Mouse (Mus musculus): ENCODE results near the gene Lyst.
"Not testable (repeated sequence)": the region's sequence is repeated elsewhere in the genome, so short reads cannot be mapped to it uniquely, and the experiment has no call there.

Gene Lyst

DNA sequence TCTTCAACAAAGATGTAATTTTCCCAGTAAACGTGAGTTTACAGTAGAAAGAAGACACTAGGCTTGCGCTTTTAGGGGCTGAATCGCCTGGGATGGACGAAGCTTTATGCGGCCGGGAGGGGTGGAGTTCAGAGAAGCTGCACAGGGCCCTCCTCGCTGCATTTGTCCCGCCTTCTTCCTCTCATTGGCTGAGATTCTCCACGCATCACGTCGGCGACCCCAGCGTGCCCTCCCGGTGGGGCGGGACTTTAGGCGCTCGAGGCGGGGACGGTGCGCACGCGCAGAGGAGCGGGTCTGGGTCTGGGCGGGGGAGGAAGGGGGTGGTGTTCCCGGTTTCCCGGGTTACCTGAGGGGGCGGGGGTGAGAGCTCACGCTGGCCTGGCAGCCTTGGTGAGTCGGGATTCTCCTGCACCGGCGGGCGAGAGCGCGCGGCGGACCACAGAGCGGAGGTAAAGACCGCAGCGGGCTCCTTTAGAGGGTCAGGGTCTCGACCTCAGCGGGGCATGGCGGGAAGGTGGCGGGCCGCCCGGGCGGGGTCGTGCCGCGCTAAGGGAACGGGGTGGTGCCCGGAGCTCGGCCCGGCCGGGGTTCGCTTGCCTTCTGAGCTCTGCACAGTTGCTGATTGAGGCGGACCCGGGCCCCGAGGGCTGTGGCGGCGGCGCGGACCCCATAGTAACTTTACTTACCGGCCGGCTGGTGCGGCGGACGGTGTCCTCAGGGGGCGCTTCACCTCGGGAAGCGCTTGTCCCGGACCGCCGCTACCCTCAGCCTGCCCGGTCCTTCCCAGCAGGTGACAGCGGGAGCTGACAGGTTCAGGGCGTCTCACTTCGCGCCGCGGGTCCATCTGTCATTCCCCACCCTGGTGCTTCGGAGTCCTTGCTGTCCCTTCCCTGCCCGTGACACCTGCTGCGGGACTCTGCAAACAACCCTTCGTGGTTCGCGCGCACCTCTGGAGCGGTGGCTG, at the start of gene Lyst:
Gene Lyst (plus strand): TSS at position 350 of the 964 bp plus-strand sequence.
- peak; percentile 90 for DNase-seq (ENCODE audit: low read depth)

DNA sequence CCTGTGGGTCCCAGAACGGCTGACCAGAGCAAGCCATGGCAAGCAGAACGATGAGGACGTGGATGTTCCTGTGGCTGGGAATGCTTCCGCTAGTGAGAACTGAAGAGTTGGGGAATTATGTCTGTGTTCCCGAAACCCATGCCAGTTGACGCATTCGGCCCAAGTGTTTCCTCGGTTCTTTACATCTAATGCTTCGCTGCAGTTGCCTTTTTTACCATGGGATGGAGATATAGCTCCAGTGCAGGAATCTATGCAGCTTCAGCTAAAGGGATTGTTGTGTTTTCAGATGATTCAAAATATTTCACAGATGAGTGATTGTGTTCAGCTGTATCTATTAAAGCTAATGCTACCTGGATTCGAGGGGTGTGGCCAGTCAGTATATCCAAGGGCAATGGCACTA, 47.1 kb upstream of the Lyst start:
- DNase-seq (ENCODE audit: low read depth): not testable (repeated sequence)

DNA sequence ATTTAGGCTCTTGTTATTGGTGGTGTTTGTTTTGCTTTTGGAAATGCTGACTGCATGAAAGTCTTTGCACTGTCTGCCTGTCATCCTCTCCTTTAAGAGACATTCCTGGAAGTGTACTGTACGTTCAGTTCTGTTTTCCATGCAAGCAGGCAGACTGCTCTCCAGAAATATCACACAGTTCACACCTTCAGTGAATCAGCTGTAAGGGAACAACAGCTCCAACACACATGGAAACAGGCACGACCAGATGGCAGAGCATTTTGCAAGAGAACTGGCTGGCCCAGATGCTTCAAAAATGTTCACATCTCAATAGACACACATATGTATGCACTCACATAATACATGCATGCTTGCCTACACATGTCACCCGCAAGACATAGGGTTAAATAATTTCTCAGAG, 43.4 kb upstream of the Lyst start:
- DNase-seq (ENCODE audit: low read depth): no peak

DNA sequence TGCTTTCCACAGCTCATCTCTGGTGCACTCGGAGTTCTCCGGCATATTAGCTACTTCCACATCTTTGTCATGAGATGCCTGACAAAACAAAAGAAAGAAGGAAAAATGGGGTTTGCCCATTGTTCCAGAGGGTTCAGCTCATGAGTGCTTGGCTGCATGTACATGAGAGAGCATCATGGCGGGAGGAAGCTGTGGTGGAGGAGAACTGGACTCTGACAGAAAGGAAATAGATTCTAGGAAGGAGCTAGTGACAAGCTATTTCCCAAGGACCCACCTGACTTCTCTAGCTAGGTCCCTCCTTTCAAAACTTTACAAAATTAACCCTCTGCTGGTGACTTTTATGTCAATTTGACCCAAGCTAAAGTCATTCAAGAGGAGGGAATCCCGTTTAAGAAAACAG, 42.3 kb upstream of the Lyst start:
- DNase-seq (ENCODE audit: low read depth): no peak

DNA sequence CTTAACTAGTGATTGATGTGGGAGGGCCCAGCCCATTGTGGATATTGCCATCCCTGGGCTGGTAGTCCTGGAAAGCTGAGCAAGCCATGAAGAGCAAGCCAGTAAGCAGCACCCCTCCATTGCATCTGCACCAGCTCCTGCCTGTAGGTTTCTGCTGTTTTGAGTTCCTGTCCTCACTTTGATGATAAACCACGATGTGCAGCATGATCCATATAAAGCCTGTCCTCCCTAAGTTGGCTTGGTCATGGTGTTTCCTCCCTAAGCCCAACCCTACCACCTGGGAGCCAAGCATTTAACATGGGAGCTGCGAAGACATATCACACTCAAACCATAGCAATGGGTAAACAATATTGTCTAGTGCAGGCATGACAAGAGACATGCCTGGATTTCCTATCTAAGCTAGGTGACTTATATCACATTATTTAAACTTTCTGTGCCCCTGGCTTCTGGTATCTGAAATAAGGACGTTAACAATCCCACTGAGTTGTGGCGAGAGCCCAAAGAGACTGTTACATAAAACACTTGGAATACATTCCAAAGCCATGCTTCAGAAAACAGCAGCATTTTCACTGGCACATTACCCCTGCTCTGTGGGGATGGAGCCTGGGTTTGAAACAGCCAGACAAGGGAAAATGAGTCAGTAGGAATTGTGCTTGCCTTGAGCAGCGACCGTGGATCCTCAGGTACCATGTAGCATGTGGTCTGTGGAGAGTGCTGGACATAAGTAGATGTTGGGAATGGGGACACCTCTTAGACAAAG, 41.6 kb upstream of the Lyst start:
- DNase-seq (ENCODE audit: low read depth): no peak

DNA sequence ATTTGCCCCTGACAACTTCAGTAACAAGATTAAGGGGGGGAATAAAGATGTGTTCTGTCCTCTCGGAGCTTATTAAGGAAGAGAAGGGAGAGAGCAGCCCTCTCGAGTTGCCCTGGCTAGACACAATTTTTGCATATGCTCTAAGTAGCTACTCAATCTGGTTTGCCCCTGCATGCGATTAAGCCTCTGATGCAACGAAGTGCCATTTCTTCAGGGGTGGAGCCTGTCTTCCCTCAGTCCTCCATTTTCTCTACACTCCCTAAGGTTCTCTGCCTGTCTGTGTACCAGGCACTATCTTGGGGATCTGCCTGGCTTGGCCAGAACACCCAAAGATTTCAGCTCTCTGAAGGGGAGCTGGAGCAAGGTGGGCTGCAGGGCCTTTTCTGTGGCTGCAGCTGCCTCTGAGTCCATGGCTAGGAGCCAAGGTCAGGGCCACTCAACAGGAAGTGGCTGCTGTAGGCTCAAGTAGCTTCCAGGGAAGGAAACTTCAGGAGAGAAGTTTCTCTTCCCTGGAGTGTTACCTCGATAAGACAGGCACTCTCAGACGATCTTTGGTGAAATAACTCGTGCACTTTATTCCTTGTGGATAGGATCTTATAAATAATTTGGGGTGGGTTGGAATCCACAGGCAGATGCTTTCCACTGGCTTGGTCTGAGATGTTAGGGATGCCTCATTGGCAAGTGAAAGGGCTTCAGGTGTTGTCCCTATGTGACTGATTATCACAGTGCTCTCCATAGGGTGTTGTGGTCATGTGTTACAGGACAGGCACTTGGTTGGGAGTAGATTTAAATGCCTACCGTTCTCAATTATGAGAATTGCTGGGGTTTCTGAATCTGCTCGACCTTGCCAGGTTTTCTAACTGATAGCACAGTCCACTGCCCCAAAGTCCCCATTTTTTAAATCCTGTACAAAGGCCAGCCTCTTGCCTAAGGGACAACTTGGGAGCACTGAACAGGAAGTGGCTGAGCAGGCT, 40.2 kb upstream of the Lyst start:
- DNase-seq (ENCODE audit: low read depth): no peak

DNA sequence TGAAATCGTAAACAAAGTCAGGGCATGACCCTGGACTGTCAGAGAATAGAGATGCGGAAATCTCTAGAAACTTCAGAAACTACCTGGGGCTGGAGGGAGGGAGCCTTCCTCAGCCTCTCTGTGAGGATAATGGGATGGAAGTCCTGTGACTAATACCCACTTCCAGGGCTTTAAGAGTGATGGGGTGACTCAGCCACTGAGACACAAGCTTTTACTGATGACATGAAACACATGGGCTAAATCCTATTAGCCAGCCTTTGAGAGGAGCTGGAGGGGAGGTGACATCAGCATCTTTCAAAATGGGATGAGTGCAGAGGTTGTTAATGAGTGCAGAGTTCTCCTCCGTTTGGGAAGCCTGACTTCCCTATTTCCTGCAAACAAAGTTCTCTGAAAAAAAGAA, 38.2 kb upstream of the Lyst start:
- DNase-seq (ENCODE audit: low read depth): no peak

DNA sequence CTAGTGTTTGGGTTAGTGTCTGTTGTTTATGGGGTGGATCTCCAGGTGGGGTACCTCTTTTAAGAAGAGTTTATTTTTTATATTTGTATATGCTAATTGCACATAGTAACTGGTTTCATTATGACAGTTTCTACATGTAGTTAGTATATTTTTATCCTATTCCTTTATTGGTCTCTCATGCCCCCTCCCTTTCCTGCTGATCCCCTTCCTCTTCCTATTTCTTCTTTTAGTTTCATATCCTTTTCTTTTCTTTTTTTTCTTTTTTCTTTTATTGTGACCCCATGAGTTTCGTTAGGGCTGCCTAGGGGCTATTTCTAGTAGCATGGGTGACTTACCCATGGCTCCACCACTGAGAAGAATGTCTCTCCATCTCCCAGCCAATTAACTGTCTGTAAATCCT, 36.5 kb upstream of the Lyst start:
- DNase-seq (ENCODE audit: low read depth): no peak

DNA sequence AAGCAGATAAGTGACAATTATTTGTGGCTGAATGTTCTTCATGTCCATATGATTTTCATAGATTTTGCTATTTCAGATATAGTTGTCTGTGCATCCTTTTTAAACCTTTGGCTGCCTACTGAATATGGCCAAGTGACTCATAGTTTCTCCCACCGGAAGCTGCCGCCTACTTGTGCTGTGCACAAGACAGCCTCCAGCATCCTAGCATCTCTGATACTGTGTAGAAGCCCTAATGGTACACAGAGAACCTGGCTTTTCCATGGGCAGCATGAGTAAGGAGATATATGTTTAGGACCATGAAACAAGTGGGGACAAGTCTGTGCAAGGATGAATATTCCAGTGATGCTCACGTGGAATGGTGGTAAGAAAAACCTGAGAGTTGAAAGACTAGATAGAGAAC, 35.0 kb upstream of the Lyst start:
- DNase-seq (ENCODE audit: low read depth): no peak

DNA sequence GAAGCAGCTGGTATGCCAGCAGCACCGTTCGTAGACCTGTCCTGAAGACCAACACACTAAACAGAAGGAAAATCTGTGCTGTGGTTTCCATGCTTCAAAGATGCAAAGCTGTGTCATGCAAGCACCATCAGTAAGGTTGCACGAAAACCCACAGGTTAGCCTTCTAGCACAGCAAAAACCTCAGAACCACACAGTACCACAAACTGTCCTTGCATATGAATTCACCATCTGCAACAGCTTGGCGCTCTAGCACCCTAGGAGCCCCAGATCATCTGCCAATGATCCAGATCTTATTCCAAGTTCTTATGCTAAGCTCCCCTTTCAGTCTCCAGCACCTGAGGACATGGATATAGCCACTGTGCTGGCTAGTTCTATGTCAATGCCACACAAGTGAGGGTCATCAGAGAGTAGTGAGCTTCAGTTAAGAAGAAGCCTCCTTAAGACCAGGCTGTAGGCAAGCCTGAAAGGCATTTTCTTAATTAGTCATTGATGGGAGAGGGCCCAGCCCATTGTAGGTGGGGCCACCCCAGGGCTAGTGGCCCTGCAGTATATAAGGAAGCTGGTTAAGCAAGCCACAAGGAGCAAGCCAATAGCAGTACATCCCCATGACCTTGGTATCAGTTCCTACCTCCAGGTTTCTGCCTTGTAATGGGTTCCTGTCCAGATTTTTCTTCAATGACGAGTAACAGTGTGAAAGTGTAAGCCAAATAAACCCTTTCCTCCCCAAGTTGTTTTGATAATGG, 33.0 kb upstream of the Lyst start:
- DNase-seq (ENCODE audit: low read depth): no peak

DNA sequence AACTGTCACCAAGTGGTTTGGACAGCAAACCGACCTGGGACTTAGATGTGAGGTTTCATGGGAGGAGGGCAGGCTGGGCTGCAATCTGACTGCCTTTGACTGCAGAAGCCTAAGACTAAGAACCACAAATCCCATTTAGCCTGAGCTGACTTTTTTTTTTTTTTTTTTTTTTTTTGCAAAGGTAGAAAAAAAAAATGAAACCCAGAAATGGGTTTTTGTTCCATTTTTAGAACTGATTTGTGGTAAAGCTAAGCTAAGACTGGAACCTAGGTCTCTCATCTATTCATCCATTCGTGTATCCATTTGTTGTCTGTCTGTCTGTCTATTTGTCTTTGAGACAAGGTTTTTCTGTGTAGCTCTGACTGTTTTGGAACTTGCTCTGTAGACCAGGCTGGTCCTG, 31.9 kb upstream of the Lyst start:
- DNase-seq (ENCODE audit: low read depth): no peak

DNA sequence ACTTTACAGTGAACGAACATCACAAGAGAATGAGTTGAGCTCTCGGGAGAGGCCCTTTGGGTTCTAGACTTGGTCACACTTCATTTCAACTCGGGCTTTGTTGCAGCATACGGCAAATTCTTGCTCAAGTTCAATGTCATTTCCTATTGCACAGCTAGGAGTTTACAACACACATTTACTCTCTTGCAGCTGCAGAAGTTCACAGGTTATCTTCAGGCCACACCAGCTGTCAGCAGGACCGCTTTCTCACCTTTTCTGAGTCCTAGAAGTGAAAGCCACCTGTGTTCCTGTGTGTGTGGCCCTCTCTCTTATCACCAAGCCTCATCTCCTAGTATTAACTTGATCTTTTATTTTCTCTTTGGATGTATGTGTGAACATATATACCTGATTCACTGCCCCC, 31.3 kb upstream of the Lyst start:
- DNase-seq (ENCODE audit: low read depth): peak; percentile 28

DNA sequence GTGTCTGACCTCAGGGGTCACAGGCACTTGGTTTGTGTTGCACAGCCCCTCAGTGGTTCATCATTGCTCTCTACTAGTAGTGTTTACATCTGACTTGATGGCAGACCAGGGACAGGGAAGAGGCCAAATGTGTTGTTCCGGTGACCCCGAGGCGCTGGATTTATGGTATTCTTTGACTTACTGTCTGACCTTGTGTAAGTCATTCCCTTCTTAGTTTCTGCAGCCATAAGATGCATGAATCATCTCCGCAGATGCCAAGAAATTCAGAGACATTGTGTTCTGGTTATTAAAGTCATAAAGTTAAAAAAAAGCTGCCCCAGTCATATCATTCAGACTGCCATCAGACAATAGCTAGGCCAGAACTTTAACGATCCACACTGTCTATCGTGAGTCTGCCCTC, 27.6 kb upstream of the Lyst start:
- DNase-seq (ENCODE audit: low read depth): no peak

DNA sequence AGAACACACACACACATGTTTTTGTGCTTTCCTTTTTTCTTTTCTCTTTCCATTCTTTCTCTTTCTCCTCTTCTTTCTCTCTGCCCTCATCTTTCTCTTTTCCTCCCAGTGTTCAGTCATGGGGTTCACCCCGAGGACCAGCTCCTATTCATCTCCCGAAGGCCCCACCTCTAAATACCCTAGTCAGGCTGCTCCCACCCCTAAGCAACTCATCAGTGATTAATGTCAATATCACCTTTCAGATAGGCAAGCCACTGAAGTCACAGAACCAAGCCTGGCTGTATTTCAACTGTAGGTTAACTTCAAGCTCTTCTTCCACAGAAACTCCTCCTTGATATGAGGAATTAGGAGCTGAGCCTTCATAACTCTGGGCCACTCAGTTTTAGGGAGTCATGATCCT, 26.1 kb upstream of the Lyst start:
- DNase-seq (ENCODE audit: low read depth): no peak

DNA sequence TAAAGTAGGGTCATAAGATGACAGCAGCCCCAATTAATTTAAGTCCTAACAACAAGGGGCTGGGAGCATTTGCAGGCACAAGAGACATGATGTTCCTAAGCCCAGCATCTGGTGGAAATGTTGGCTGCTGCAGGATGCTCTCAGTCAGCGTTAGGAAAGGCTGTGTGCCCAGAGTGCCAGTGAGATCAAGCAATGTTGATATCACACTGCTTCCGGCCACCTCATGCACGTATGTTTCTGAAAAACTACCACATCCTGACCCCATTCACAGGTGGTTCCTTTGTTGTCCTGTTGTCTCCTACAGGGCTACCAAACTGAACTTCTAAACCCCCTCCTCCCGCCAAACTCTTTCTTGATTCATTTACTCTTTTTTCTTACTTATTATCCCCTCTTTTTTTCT, 25.7 kb upstream of the Lyst start:
- DNase-seq (ENCODE audit: low read depth): no peak

DNA sequence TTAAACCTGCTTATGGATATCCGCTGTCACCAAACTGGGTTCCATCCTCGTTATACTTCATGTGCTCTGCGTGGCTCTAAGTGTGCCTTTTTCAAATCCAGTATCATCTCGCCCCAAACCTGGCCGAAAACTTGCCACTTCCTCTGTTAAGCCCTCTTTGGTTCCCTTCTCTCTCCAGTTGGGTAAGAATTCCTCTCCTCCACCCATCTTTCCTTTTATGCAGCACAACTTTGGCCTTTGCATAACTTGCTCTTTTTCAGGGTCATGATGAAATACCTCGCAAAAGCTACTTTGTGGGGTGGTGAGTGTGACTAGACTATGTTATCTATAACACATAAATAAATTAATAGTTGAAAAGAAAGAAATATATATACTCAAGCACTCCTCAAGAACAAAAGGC, 22.6 kb upstream of the Lyst start:
- DNase-seq (ENCODE audit: low read depth): no peak

DNA sequence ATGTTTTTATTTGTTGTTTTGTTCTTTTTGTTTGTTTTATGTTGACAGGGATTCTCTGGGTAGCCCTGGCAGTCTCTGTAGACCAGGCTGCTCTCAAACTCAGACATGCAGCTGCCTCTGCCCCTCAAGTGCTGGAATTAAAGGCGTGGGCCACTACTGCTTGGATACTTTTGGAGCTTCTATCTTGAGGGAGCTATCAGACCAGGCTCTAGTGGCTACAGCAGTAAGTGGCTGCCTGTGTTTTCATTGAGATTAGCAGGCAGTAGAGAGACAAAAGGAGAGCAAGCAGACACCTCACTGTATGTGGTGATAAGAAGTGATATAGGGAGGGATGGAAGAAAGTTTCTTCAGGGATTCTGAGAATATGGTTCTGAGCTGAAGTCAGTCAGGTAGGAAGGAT, 21.4 kb upstream of the Lyst start:
- no peak for DNase-seq (ENCODE audit: low read depth)

DNA sequence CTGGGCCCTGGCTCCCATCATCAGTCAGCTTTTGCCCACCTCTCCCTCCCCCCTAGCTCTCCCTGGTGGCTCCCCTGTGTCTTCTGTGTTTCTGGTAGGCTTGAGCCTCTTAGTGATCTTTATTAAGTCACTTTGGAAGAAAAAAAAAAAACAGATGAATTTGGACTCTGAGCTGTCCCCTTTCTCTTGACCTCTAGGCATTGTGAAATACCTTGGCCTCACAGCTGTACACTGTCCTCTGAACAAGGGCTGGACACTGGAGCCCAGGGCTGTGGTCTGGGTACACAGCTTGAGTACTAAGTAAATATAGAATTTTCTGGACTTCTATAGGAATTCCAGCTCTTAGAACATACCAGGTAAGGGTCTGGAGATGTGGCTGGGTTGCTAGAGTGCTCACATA, 20.6 kb upstream of the Lyst start:
- DNase-seq (ENCODE audit: low read depth): no peak

DNA sequence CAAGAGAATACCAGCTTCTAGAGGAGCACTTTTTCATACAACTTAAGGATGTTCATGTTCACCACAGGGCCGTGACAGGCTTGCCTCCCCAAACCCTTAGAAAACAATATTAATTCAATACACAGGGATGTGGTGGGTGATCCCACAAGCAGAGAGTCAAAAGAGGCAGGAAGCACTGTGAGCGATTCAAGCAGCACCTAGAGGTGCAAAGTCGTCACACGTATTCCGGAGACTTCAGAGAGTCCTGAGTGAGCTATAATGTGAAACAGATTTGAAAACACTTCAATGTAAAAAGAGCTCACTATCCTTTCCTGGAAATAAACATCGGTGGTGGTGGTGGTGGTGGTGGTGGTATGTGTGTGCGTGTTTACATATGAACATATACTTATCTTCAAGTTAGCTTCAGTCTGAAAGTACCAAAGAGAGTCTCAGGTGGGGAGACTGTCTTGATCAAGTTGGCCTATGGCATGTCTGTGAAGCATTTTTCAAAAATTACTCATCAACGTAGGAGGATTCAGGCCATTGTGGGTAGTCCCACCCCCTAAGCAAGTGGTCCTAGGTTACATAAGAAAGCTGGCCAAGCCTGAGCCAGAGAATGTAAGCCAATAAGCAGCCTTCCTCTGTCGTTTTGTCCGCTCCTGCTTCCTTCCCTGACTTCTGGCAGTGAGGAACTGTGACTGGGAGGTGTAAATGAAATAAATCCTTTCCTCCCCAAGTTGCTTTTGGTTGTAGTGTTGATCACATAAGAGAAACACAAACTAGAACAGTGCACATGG, 17.9 kb upstream of the Lyst start:
- DNase-seq (ENCODE audit: low read depth): no peak

DNA sequence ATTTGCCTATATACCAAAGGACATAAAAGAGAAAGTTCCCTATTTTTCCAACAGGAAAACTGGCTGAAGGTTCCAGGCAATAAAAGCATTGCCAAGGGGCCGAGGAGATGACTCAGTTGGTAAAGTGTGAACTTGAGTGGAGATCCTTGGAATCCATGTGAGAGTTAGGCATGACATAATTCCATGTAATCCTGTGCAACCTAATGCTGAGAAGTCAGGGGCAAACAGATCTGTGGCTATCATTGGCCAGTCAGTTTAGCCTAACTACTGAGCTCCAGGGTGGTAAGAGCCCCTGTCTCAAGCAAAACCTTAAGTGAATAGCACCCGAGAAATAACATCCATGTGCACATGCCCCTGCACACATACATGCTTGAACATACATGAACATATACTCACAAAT, 17.3 kb upstream of the Lyst start:
- no peak for DNase-seq (ENCODE audit: low read depth)

Measured in c-Kit-positive CD71-negative TER-119-negative erythroid progenitor cells, embryonic 14.5 days (primary cell).